Mouse (Mus musculus): ENCODE measurements around the gene Clec18a. TPM values are rescaled to one million over a fixed set of nuclear protein-coding genes. Genes with fewer than 3 reads are reported as not detected.

Clec18a gene
- total and polyA plus RNA-seq, 2 experiments from 2014 or later = 0.33 to 0.42 TPM

GRCm38 (mm10) chr8:111067439-111067838 lies 24.8 kb downstream of the Clec18a start:
- Histone ChIP-seq H3K36me3 (ENCODE audit: insufficient read depth) (no peaks in the 10 kb centered on the region), H3K27me3 (ENCODE audit: insufficient read depth, low read length) (no peaks in the 10 kb centered on the region), H3K4me3 (ENCODE audit: low read depth, low read length) (no peak overlapping the region), H3K4me2 (ENCODE audit: low read depth) (no peak overlapping the region), H3K9me3 (ENCODE audit: low read length) (no peaks in the 10 kb centered on the region), H3K27ac (ENCODE audit: low read depth, low read length) (no peak overlapping the region), H3K9ac (no peak overlapping the region), H3K4me1 (ENCODE audit: insufficient read depth) (peaks cover 5% of the 10 kb centered on the region; the same call in 1 of the 2 replicates)
- TF ChIP-seq CTCF (IDR thresholded peaks at IDR 0.05; ENCODE audit: low read depth) = no peak
- DNase-seq = no peak
- ATAC-seq = no peak
- 28% methylated on average over 10 of the region's 10 CpGs for WGBS

- Histone ChIP-seq H3K9ac (no peak overlapping the region), H3K4me3 (ENCODE audit: low read depth, low read length) (no peak overlapping the region), H3K27me3 (ENCODE audit: insufficient read depth, low read length) (no peaks in the 10 kb centered on the region), H3K4me2 (ENCODE audit: low read depth) (no peak overlapping the region), H3K9me3 (ENCODE audit: low read length) (no peaks in the 10 kb centered on the region), H3K27ac (ENCODE audit: low read depth, low read length) (no peak overlapping the region), H3K36me3 (ENCODE audit: insufficient read depth) (no peaks in the 10 kb centered on the region), H3K4me1 (ENCODE audit: insufficient read depth) (peaks cover 7% of the 10 kb centered on the region; the same call in 1 of the 2 replicates)
- ATAC-seq = no peak
- WGBS = 72% methylated on average over 4 of the region's 4 CpGs
- DNase-seq = no peak
- no peak for TF ChIP-seq CTCF (IDR thresholded peaks at IDR 0.05; ENCODE audit: low read depth)
Measured at GRCm38 (mm10) chr8:111066308-111066707, 25.9 kb downstream of the Clec18a start.

GRCm38 (mm10) chr8:111062893-111063292 lies 29.3 kb downstream of the Clec18a start:
- H3K4me2 ChIP-seq (ENCODE audit: low read depth) = peak overlapping the region; percentile 69
- H3K27me3 ChIP-seq (ENCODE audit: insufficient read depth, low read length) = no peaks in the 10 kb centered on the region
- 21% methylated on average over 2 of the region's 2 CpGs for WGBS
- H3K27ac ChIP-seq (ENCODE audit: low read depth, low read length) = no peak overlapping the region
- H3K4me1 ChIP-seq (ENCODE audit: insufficient read depth) = peaks cover 12% of the 10 kb centered on the region; the same call in 1 of the 2 replicates
- no peak overlapping the region for H3K9ac ChIP-seq
- no peaks in the 10 kb centered on the region for H3K9me3 ChIP-seq (ENCODE audit: low read length)
- TF ChIP-seq CTCF (IDR thresholded peaks at IDR 0.05; ENCODE audit: low read depth) = no peak
- H3K4me3 ChIP-seq (ENCODE audit: low read depth, low read length) = peak overlapping the region; percentile 86; the same call in 1 of the 2 replicates
- ATAC-seq (no peak), DNase-seq (no peak)
- peaks cover 4% of the 10 kb centered on the region; the same call in 1 of the 2 replicates for H3K36me3 ChIP-seq (ENCODE audit: insufficient read depth)

GRCm38 (mm10) chr8:111062072-111062757 lies 30.0 kb downstream of the Clec18a start:
- Histone ChIP-seq H3K4me1 (ENCODE audit: insufficient read depth) (peaks cover 17% of the 10 kb centered on the region), H3K27me3 (ENCODE audit: insufficient read depth, low read length) (no peaks in the 10 kb centered on the region), H3K4me3 (ENCODE audit: low read depth, low read length) (peak overlapping the region; percentile 86), H3K4me2 (ENCODE audit: low read depth) (peak overlapping the region; percentile 69), H3K27ac (ENCODE audit: low read depth, low read length) (peak overlapping the region; percentile 89), H3K9ac (peak overlapping the region; percentile 74), H3K36me3 (ENCODE audit: insufficient read depth) (peaks cover 6% of the 10 kb centered on the region; the same call in 1 of the 2 replicates), H3K9me3 (ENCODE audit: low read length) (no peaks in the 10 kb centered on the region)
- WGBS = under 1% methylated on average over 27 of the region's 27 CpGs
- ATAC-seq = peak; percentile 92
- TF ChIP-seq CTCF (IDR thresholded peaks at IDR 0.05; ENCODE audit: low read depth) = no peak
- peak; percentile 97 for DNase-seq

- Histone ChIP-seq H3K4me2 (ENCODE audit: low read depth) (peak overlapping the region; percentile 69), H3K4me1 (ENCODE audit: insufficient read depth) (peaks cover 20% of the 10 kb centered on the region), H3K27me3 (ENCODE audit: insufficient read depth, low read length) (no peaks in the 10 kb centered on the region), H3K36me3 (ENCODE audit: insufficient read depth) (peaks cover 6% of the 10 kb centered on the region; the same call in 1 of the 2 replicates), H3K9me3 (ENCODE audit: low read length) (no peaks in the 10 kb centered on the region), H3K4me3 (ENCODE audit: low read depth, low read length) (peak overlapping the region; percentile 86), H3K27ac (ENCODE audit: low read depth, low read length) (peak overlapping the region; percentile 89), H3K9ac (peak overlapping the region; percentile 74)
- ATAC-seq (0 out of 2 replicates have a peak, but pooled peaks have one; percentile 0), DNase-seq (no peak)
- 3% methylated on average over 14 of the region's 14 CpGs for WGBS
- TF ChIP-seq CTCF (IDR thresholded peaks at IDR 0.05; ENCODE audit: low read depth) = no peak
Measured at GRCm38 (mm10) chr8:111061688-111062071, 30.5 kb downstream of the Clec18a start.

GRCm38 (mm10) chr8:111058946-111059572 lies 33.2 kb downstream of the Clec18a start:
- Histone ChIP-seq H3K36me3 (ENCODE audit: insufficient read depth) (peaks cover 20% of the 10 kb centered on the region), H3K4me2 (ENCODE audit: low read depth) (no peak overlapping the region), H3K27ac (ENCODE audit: low read depth, low read length) (no peak overlapping the region), H3K9ac (no peak overlapping the region), H3K27me3 (ENCODE audit: insufficient read depth, low read length) (no peaks in the 10 kb centered on the region), H3K4me3 (ENCODE audit: low read depth, low read length) (no peak overlapping the region), H3K9me3 (ENCODE audit: low read length) (no peaks in the 10 kb centered on the region), H3K4me1 (ENCODE audit: insufficient read depth) (peaks cover 20% of the 10 kb centered on the region)
- TF ChIP-seq CTCF (IDR thresholded peaks at IDR 0.05; ENCODE audit: low read depth) = no peak
- WGBS = 72% methylated on average over 2 of the region's 2 CpGs
- ATAC-seq (no peak), DNase-seq (no peak)
